Mouse (Mus musculus) adipocyte (in vitro differentiated cells): ENCODE data around the gene Dop1a.
A peak's percentile ranks its signal among the peaks of the same experiment; 100 is the strongest.

Experiments
- DNase-seq: peaks from one replicate; pipeline ENCODE4 v3.0.0-alpha.2; 2016; ENCODE audit warnings: low spot score

Gene Dop1a

GRCm38 (mm10) chr9:86466990-86467870 is at the start of gene Dop1a:
Dop1a (plus strand) TSS chr9:86467154.
- DNase-seq: peak; percentile 87

- DNase-seq: no peak
Observed at GRCm38 (mm10) chr9:86417971-86418370, 49.0 kb upstream of the Dop1a start.

GRCm38 (mm10) chr9:86419366-86419765 is 47.6 kb upstream of the Dop1a start:
- no peak for DNase-seq

- DNase-seq: no peak
Observed at GRCm38 (mm10) chr9:86423331-86423730, 43.6 kb upstream of the Dop1a start.

- DNase-seq: no peak
Observed at GRCm38 (mm10) chr9:86435510-86435909, 31.4 kb upstream of the Dop1a start.

GRCm38 (mm10) chr9:86436608-86437007 is 30.3 kb upstream of the Dop1a start:
- no peak for DNase-seq

- DNase-seq: no peak
Observed at GRCm38 (mm10) chr9:86438337-86439009, 28.5 kb upstream of the Dop1a start.

GRCm38 (mm10) chr9:86442248-86442647 is 24.7 kb upstream of the Dop1a start:
- DNase-seq: no peak

- DNase-seq: no peak
Observed at GRCm38 (mm10) chr9:86446847-86447246, 20.1 kb upstream of the Dop1a start.

GRCm38 (mm10) chr9:86447431-86447830 is 19.5 kb upstream of the Dop1a start:
- no peak for DNase-seq

- peak; percentile 79 for DNase-seq
Observed at GRCm38 (mm10) chr9:86449581-86449980, 17.4 kb upstream of the Dop1a start.

- DNase-seq: no peak
Observed at GRCm38 (mm10) chr9:86451094-86451493, 15.9 kb upstream of the Dop1a start.

- peak; percentile 47 for DNase-seq
Observed at GRCm38 (mm10) chr9:86451617-86452016, 15.3 kb upstream of the Dop1a start.

GRCm38 (mm10) chr9:86453626-86454025 is 13.3 kb upstream of the Dop1a start:
- DNase-seq: no peak

GRCm38 (mm10) chr9:86464151-86465105 is 2.5 kb upstream of the Dop1a start, which contains the start of gene Ube2cbp:
Ube2cbp (minus strand) TSS chr9:86464950.
- DNase-seq: peak; percentile 80

GRCm38 (mm10) chr9:86475956-86476355 is 9.0 kb downstream of the Dop1a start:
- DNase-seq: no peak

GRCm38 (mm10) chr9:86476763-86477162 is 9.8 kb downstream of the Dop1a start:
- no peak for DNase-seq

- DNase-seq: no peak
Observed at GRCm38 (mm10) chr9:86478414-86479093, 11.6 kb downstream of the Dop1a start.

- no peak for DNase-seq
Observed at GRCm38 (mm10) chr9:86482236-86482635, 15.3 kb downstream of the Dop1a start.

GRCm38 (mm10) chr9:86491740-86492139 is 24.8 kb downstream of the Dop1a start:
- no peak for DNase-seq

- no peak for DNase-seq
Observed at GRCm38 (mm10) chr9:86496261-86496660, 29.3 kb downstream of the Dop1a start.
